In the genomic region with DNA sequence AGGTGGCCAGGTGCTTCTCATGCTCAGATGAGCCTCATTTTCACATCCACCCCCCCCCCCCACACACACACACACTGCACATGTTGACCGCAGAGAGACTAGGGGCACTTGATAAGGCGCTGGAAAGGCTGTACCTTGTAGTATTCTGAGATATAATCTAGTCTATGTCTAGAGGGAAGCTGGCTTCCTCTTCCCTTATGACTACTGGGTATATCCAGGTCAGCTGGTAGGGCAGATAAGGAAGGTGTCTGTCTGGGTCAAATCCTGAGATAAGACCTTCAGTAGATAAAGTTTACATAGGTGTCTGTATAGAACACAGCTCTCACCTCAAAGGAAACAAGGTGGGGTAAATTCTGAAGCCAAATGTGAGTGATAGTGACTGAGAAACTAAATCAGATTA, we compare ENCODE assay signal across 30 mouse cellular contexts. TPM values are rescaled to one million over a fixed set of nuclear protein-coding genes. Genes with fewer than 3 reads are reported as not detected.
DNase-seq lines count a peak whose midpoint lies in the region; ATAC-seq and TF ChIP-seq lines count a peak whose summit lies in the region.
"Had no signal": no experiment of that assay in that cellular context is flagged by ENCODE, and none has a peak within 500 bp of the region (broad histone marks: within the 10 kb centered on the region; RNA-seq: fewer than 3 reads in every experiment).

No protein-coding gene starts in this region.

- peaks cover 3% of the 10 kb centered on the region for H3K27me3 ChIP-seq in megakaryocyte, embryonic 14.5 days (replicated peaks)
- no peaks in the 10 kb centered on the region for H3K27me3 ChIP-seq in intestine, postnatal 0 days (replicated peaks; ENCODE audit: control insufficient read depth, insufficient read depth, low read length)
- H3K27me3 ChIP-seq in hindbrain, embryonic 14.5 days (ENCODE audit: control insufficient read depth, insufficient read depth, low read length): no peaks in the 10 kb centered on the region
- H3K27me3 ChIP-seq: CH12.LX; forebrain, embryonic 12.5 days; heart, embryonic 15.5 days; kidney, embryonic 15.5 days; midbrain, embryonic 15.5 days; neural tube, embryonic 15.5 days had no signal

- H3K4me3 ChIP-seq in megakaryocyte, embryonic 14.5 days (replicated peaks): peak overlapping the region; percentile 33
- H3K4me3 ChIP-seq in intestine, postnatal 0 days (ENCODE audit: low read depth, low read length): no peak overlapping the region
- H3K4me3 ChIP-seq in hindbrain, embryonic 14.5 days (replicated peaks; ENCODE audit: low read length): no peak overlapping the region
- H3K4me3 ChIP-seq: erythroblast, embryonic 14.5 days; forebrain, embryonic 12.5 days; heart, embryonic 10.5 days; heart, embryonic 15.5 days; kidney, embryonic 15.5 days; left cerebral cortex, adult 2 months; midbrain, embryonic 10.5 days; midbrain, embryonic 15.5 days; neural tube, embryonic 15.5 days had no signal

- H3K36me3 ChIP-seq in megakaryocyte, embryonic 14.5 days (replicated peaks; ENCODE audit: low read length): no peaks in the 10 kb centered on the region
- H3K36me3 ChIP-seq in intestine, postnatal 0 days (ENCODE audit: control insufficient read depth, insufficient read depth): no peaks in the 10 kb centered on the region
- no peaks in the 10 kb centered on the region for H3K36me3 ChIP-seq in hindbrain, embryonic 14.5 days (replicated peaks; ENCODE audit: control insufficient read depth, insufficient read depth)
- H3K36me3 ChIP-seq: forebrain, embryonic 12.5 days; heart, embryonic 10.5 days; heart, embryonic 15.5 days; kidney, embryonic 15.5 days; midbrain, embryonic 10.5 days; midbrain, embryonic 15.5 days; neural tube, embryonic 15.5 days had no signal

- no peaks in the 10 kb centered on the region for H3K9me3 ChIP-seq in megakaryocyte, embryonic 14.5 days
- H3K9me3 ChIP-seq in intestine, postnatal 0 days (ENCODE audit: control insufficient read depth): no peaks in the 10 kb centered on the region
- no peaks in the 10 kb centered on the region for H3K9me3 ChIP-seq in hindbrain, embryonic 14.5 days (ENCODE audit: control insufficient read depth, low read length)
- H3K9me3 ChIP-seq: forebrain, embryonic 12.5 days; heart, embryonic 10.5 days; heart, embryonic 15.5 days; kidney, embryonic 15.5 days; midbrain, embryonic 10.5 days; midbrain, embryonic 15.5 days; neural tube, embryonic 15.5 days had no signal

- TF ChIP-seq CTCF in intestine, postnatal 0 days (IDR thresholded peaks at IDR 0.05; ENCODE audit: low read depth): no peak

- peak overlapping the region; percentile 65 for H3K27ac ChIP-seq in intestine, postnatal 0 days (ENCODE audit: low read depth, low read length)
- H3K27ac ChIP-seq in hindbrain, embryonic 14.5 days: no peak overlapping the region
- H3K27ac ChIP-seq: forebrain, embryonic 12.5 days; heart, embryonic 15.5 days; hindbrain, postnatal 0 days; kidney, embryonic 15.5 days; left cerebral cortex, adult 2 months; midbrain, embryonic 10.5 days; midbrain, embryonic 15.5 days; neural tube, embryonic 15.5 days had no signal

- peak overlapping the region; percentile 42; the same call in 1 of the 2 replicates for H3K4me2 ChIP-seq in intestine, postnatal 0 days (replicated peaks; ENCODE audit: low read depth)
- H3K4me2 ChIP-seq in hindbrain, embryonic 14.5 days (replicated peaks): no peak overlapping the region
- H3K4me2 ChIP-seq: forebrain, embryonic 12.5 days; heart, embryonic 15.5 days; kidney, embryonic 15.5 days; midbrain, embryonic 15.5 days; neural tube, embryonic 15.5 days had no signal

- no peak for DNase-seq in ovary, postnatal 36 days (ENCODE audit: low spot score)
- DNase-seq in hindbrain, embryonic 14.5 days (ENCODE audit: low spot score): no peak
- DNase-seq: adrenal gland, postnatal 25 days; B cell, adult 2 months; cerebellum, adult 11-12 months; cerebellum, adult 9-11 months; forebrain, postnatal 0 days; gastrocnemius, postnatal 14 days; kidney, adult 11 months; kidney, postnatal 25 days; left cerebral cortex, postnatal 4 days; lung, postnatal 36 days; right cerebral cortex, postnatal 25 days had no signal

- 45% methylated on average over 2 of the region's 2 CpGs for WGBS in intestine, postnatal 0 days
- 86% methylated on average over 2 of the region's 2 CpGs for WGBS in hindbrain, embryonic 14.5 days

- ATAC-seq in megakaryocyte, adult 5-6 weeks (ENCODE audit: poor library complexity, severe bottlenecking): no peak
- no peak for ATAC-seq in intestine, postnatal 0 days
- peak; percentile 48; the same call in 1 of the 2 replicates for ATAC-seq in megakaryocyte-erythroid progenitor cell, adult 5-6 weeks (replicated peaks; ENCODE audit: low FRiP score, low TSS enrichment, poor library complexity, severe bottlenecking)
- ATAC-seq in erythroid progenitor cell, adult 5-6 weeks (replicated peaks; ENCODE audit: low FRiP score, poor library complexity, severe bottlenecking): no peak
- ATAC-seq in hindbrain, embryonic 14.5 days (ENCODE audit: low FRiP score): no peak
- ATAC-seq: forebrain, postnatal 0 days; hindbrain, postnatal 0 days; midbrain, embryonic 15.5 days had no signal

- H3K4me1 ChIP-seq in megakaryocyte, embryonic 14.5 days: peaks cover 48% of the 10 kb centered on the region
- H3K4me1 ChIP-seq in intestine, postnatal 0 days (replicated peaks; ENCODE audit: control insufficient read depth, insufficient read depth, low read length): no peaks in the 10 kb centered on the region
- no peaks in the 10 kb centered on the region for H3K4me1 ChIP-seq in hindbrain, embryonic 14.5 days (replicated peaks; ENCODE audit: control insufficient read depth, insufficient read depth, low read length)
- H3K4me1 ChIP-seq: forebrain, embryonic 12.5 days; midbrain, embryonic 10.5 days; midbrain, embryonic 15.5 days; neural tube, embryonic 15.5 days had no signal

- no peak overlapping the region for H3K9ac ChIP-seq in intestine, postnatal 0 days (ENCODE audit: low read depth, low read length)
- no peak overlapping the region for H3K9ac ChIP-seq in hindbrain, embryonic 14.5 days
- H3K9ac ChIP-seq: forebrain, embryonic 12.5 days; forebrain, postnatal 0 days; heart, embryonic 15.5 days; kidney, embryonic 15.5 days; midbrain, embryonic 15.5 days; neural tube, embryonic 15.5 days had no signal

RNA-seq across cellular contexts. Expression of gene Thsd4, which starts 24.3 kb away (rescaled TPM):
- 0.65 and 0.69 TPM in 2 replicates for polyA plus RNA-seq in megakaryocyte, embryonic 14.5 days (2012; ENCODE audit: insufficient read depth, low replicate concordance)
- not detected in 2 replicates for total RNA-seq in megakaryocyte, adult 5-6 weeks (2015)
- total RNA-seq in megakaryocyte, adult 5-6 weeks (2017): 0.07 and 0.20 TPM in 2 replicates
- 11.4 and 13.6 TPM in 2 replicates for polyA plus RNA-seq in intestine, postnatal 0 days (2015; fragmentation: Nextera tagmentation; extraction: Ambion mirVana)
- 1.1 and 1.3 TPM in 2 replicates for total RNA-seq in megakaryocyte-erythroid progenitor cell, adult 5-6 weeks (2014; fragmentation: Nextera tagmentation)
- 0.80 TPM in 1 of 2 replicates, not detected in the other for total RNA-seq in megakaryocyte-erythroid progenitor cell, adult 5-6 weeks (2017)
- not detected in 2 replicates for total RNA-seq in erythroid progenitor cell, adult 5-6 weeks (2015; ENCODE audit: low replicate concordance)
- total RNA-seq in erythroid progenitor cell, adult 5-6 weeks (2017; ENCODE audit: low replicate concordance): not detected in 2 replicates
- polyA plus RNA-seq in hindbrain, embryonic 14.5 days (2014; fragmentation: Nextera tagmentation; extraction: Ambion mirVana): 4.1 and 6.4 TPM in 2 replicates
- total RNA-seq: CH12.LX; granulocyte monocyte progenitor cell, adult 5-6 weeks had no signal
